Mouse (Mus musculus) R1 (cell line): ENCODE data around the gene Wdr61.

Experiments
- DNase-seq: peaks from one replicate; pipeline ENCODE4 v3.0.0-alpha.2; 2018; ENCODE audit warnings: low read depth, low spot score

Gene Wdr61

DNA sequence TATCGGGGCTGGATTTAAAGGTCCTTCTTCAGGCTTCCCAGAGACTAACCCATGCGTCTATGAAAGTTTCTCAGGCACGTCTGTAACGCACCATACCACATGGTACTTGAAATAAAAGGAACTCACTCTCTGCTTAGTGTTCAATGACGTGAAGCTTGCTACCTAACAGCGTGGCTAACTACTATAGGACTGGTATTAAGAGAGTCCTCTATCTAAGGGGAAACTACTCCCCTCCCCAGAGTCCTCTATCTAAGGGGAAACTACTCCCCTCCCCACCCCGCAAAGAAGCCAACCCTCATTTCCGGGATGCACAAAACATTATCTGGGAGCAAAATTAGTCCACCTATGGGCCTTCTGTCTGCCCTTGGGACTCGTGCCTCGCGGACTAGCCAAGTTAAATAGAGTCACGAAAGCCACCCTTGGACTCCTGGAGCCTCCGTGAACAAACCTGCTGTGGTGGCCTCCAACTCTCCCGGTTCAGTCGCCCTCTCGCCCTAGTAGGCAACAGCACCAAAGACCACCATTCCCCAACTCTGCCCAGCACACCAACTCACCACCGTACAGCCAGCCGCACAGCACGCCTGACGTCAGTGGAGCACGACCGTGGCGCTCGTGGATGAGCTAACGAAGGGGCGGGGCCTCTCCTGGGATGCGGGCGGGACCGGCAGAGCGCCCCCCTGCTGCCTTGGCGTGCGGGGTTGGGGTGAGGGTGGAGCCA, at the start of gene Wdr61:
Wdr61 (minus strand) TSS at position 599 of the 718 bp plus-strand sequence.
- peak; percentile 96 for DNase-seq

DNA sequence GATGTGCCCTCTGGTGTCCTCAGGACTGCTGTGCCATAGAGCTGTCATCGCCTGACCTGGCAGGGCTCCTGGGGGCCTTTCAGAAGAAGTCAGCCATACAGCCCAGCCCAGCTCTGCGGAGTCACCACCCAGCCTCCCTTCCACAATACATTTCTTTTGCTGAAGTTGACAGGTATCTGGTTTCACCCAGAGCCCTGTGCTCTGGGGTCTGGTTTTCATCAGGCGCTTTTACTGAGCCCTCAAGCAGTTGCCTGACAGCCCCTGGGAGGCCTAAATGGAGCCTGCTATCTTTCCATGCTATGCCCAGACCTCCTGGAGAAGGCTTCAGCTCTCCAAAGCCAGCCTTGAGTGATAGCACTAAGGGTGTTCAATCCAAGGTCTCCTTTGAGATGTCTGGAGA, 49.7 kb upstream of the Wdr61 start:
- DNase-seq, result no peak

DNA sequence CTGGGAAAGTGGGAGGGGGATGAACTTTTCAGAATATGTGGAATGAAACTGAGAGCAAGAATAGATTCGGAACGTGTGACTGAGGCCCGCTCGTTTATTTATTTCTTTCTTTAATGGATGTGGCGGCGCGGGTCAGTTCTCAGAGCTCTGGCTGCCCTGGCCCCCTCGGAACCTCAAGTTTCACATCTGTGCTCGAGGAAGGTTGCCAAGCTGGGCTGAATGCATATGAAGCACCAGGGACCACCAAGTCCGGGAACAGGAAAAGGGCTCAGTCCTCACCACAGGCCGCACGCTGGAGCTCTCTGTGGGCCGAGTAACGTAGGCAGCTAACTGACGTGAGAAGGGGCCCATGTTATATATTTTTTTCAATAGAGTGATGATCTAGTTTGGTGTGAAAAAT, 48.2 kb upstream of the Wdr61 start:
- no peak for DNase-seq

DNA sequence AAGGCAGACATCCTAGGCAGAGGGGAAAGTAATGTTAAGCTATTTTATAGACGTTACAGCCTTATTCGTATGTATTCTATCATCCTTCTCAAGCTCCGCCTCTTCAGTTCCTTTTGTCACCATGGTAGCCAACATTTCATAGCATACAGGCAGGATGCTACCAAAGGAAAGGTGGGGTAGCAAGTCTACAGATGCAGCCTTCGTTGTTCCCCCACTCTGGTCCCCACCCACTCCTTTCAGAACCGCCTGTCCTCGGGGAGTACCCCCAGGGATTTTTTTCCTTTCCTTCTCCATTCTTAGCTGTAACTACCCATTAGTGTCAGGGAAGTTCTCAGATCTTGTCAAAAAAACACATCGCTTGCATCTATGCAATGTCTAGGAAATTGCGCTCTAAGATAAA, 45.0 kb upstream of the Wdr61 start:
- no peak for DNase-seq

- no peak for DNase-seq
Measured at GRCm38 (mm10) chr9:54776451-54776982, 42.2 kb upstream of the Wdr61 start.

GRCm38 (mm10) chr9:54770140-54770780, 35.9 kb upstream of the Wdr61 start:
- no peak for DNase-seq

- DNase-seq, result peak; percentile 60
Measured at GRCm38 (mm10) chr9:54765336-54766085, 31.2 kb upstream of the Wdr61 start.

- peak; percentile 76 for DNase-seq
Measured at GRCm38 (mm10) chr9:54764561-54765217, 30.4 kb upstream of the Wdr61 start, which contains the start of gene Crabp1. Gene Crabp1 (plus strand): TSS chr9:54764748.

DNA sequence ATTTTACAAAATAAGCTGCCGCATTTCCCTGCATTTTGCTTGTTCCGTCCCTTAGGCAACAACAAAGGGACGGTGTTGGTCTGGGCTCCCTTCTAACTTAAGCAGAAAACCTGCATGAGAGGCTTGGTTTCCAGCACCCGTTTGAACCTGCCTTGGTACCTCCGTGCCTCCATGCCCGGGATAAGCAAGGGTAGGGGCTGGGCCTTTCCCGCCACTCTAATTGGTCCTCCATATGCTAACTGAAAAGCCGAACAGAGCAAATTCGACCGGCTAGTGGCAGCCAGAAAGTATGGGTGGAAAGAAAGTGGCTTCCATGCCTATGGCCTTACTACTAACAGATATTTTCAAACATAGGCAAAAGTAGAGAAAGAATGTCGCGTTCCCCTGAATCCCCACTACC, 29.8 kb upstream of the Wdr61 start:
- peak; percentile 50 for DNase-seq

DNA sequence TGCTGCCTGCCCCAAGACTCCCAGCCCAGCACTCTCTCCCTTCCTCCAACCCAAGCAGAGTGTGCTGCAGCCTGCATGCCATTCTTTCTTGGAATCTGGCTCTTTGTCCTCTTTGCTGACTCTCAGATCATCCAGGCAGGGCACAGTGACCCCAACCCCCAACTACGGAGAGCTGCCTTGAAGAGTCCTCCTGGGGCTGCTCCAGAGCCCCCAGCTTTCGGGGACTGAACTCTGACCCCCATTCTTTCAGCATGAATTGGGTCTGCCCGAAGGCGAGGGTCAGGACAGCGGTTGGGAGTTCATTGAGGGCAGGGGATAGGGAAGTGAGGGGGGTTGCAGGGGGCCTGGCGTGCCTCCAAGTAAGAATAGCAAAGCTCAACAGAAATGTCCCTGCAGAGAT, 25.3 kb upstream of the Wdr61 start:
- no peak for DNase-seq

GRCm38 (mm10) chr9:54752944-54753295, 18.6 kb upstream of the Wdr61 start:
- DNase-seq, result no peak

DNA sequence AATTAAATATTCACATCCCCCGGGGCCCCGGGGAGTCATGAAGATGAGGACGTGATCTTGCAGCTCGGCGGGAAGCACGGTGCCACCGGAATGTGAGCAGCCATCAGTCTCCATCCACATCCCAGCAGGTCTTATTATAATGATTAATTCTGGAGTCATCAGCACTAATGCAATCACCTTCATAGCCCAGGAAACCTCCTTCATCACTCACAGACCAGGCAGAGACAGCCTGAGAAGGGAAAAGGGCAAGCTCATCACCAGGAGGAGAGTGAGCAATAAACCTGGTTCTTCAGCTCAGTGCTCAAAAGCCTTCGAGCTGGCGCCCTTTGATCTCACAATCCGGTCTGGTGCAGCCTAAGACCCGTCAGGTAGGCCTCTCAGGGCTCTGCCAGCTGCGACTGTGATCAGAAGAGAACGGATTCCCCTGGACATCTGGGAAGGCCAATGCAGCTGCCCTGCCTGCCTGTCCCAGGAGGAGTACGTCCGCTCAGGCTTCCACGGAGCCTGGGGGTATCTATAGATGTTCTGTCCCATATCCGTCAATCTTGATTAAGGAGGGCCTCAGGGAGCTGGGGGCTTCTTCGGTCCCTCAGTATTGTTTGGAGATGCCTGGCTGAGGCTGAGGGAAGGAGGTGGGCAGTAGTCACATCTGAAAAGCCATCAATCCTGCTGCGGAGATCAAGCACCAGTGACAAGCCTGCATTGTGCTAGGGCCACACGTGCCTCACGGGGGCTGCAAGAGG, 18.1 kb upstream of the Wdr61 start:
- DNase-seq, result no peak

DNA sequence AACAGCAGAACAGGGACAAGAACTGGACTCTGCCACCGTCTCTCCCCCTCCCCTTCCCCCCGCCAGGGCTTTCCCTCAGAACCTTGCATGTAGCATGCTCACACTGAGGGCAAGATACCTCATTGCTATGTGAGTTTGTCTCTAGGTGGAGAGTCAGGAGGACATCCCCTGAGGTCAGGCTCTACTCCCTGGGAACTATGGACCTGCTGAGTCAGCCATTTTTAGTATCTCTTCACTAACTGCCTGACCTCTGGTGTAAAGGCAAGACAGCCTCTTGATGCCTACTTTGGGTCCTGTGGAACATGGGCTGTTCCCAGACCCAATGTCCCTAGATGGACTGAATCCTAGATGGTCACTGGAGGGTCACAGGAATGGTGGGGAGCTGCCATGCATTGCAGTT, 17.4 kb upstream of the Wdr61 start:
- no peak for DNase-seq

- DNase-seq, result no peak
Measured at GRCm38 (mm10) chr9:54750215-54750981, 16.1 kb upstream of the Wdr61 start.

DNA sequence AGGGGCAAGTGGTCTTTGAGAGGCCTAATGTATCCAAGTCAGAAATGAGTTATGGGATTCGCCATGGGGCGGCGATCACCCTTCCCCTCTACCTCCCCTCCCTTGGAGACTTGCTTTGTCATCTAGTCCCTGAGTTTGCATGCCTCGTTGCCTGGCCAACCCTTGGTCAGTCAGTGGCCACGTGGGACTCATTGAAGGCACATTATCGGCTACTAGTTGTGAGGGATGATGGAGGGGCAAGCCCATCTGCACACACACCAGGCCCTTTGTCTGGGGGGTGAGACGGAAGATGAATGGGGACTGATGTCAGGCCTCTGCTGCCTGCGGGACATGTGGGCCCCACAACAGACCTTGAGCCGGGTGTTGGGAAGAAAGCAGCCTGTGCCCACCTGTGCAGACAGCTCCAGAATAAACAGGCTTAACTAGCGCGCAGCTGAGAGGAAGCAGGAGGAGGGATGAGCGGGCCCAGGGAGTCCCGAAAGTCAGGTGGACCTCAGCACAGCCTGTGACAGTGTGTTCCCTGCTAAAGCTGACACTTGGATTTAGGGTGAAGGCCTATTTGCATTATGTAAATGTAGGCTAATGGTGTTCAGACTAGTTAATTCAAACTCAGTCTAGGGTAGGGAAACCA, 11.5 kb upstream of the Wdr61 start:
- no peak for DNase-seq

DNA sequence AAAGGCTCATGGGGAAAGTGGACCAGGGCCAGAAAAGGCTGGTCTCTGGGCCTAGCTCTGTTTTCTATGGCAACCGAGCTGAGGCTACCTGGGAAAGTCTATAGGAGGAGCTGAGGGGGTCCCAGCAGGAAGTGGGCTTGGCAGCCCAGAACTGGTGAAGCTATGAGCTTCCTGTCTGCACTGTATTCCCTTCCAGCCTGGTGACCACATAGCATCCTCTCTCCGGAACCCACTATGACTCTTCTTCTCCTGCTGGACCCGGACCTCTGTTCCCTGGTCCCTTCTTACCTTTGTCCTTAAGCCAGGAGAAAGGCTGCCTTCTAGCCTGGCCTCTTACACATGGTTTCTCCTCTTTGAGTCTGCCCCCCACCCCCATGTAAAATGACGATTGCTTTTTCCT, 9.6 kb upstream of the Wdr61 start:
- no peak for DNase-seq

- DNase-seq, result peak; percentile 63
Measured at GRCm38 (mm10) chr9:54738376-54738775, 4.1 kb upstream of the Wdr61 start.

- peak; percentile 91 for DNase-seq
Measured at GRCm38 (mm10) chr9:54736284-54736701, 2.0 kb upstream of the Wdr61 start.

- no peak for DNase-seq
Measured at GRCm38 (mm10) chr9:54734639-54735252, 427 bp upstream of the Wdr61 start.
